Mouse (Mus musculus) MEL (cell line): Measurements from ENCODE around the gene Zer1. TPM values are rescaled to one million over a fixed set of nuclear protein-coding genes. Genes with fewer than 3 reads are reported as not detected.

ENCODE experiments used
- DNase-seq: peaks from one replicate; pipeline ENCODE4 v3.0.0; 2011; ENCODE audit warnings: low read depth, low spot score
- H3K27ac ChIP-seq: 2 replicates; pipeline ENCODE4 v1.5.1; 2012; ENCODE audit warnings: low read depth, mild to moderate bottlenecking, control low read depth, low read length, moderate library complexity; ENCODE audit not compliant: control insufficient read depth
- H3K27me3 ChIP-seq, 2 experiments: fragments of 150-350 bp in 1 of 2; sonication (generic) in 1 of 2; 2 replicates each; pipeline ENCODE4 v1.6.1; 2012; ENCODE audit warnings: low read length in 2 of 2, mild to moderate bottlenecking in 2 of 2, improper control_type of control experiment in 1 of 2, moderate library complexity in 1 of 2; ENCODE audit not compliant: insufficient read depth in 2 of 2, control insufficient read depth in 1 of 2
- H3K36me3 ChIP-seq, 2 experiments: 2 replicates each; pipeline ENCODE4 v1.6.1; 2012 to 2014; ENCODE audit warnings: low read length in 2 of 2, improper control_type of control experiment in 1 of 2, inconsistent platforms in 1 of 2, mild to moderate bottlenecking in 1 of 2; ENCODE audit not compliant: insufficient read depth in 2 of 2, control insufficient read depth in 1 of 2
- H3K4me1 ChIP-seq, 2 experiments: fragments of 150-350 bp in 1 of 2; sonication (generic) in 1 of 2; 2 replicates each; pipeline ENCODE4 v1.6.1; 2012; ENCODE audit warnings: low read length in 2 of 2, improper control_type of control experiment in 1 of 2, mild to moderate bottlenecking in 1 of 2; ENCODE audit not compliant: insufficient read depth in 2 of 2, control insufficient read depth in 1 of 2
- H3K4me3 ChIP-seq, 2 experiments: fragments of 150-350 bp in 1 of 2; sonication (generic) in 1 of 2; 2 replicates each; pipeline ENCODE4 v1.5.1; 2012; ENCODE audit warnings: low read depth in 2 of 2, low read length in 2 of 2, mild to moderate bottlenecking in 2 of 2, moderate library complexity in 2 of 2, control low read depth in 1 of 2, improper control_type of control experiment in 1 of 2; ENCODE audit not compliant: control insufficient read depth in 1 of 2, insufficient read depth in 1 of 2
- H3K79me2 ChIP-seq: 2 replicates; pipeline ENCODE4 v1.6.1; 2012; ENCODE audit warnings: mild to moderate bottlenecking, low read length, moderate library complexity; ENCODE audit not compliant: control insufficient read depth, poor library complexity, insufficient read depth
- H3K9ac ChIP-seq: 2 replicates; pipeline ENCODE4 v1.6.1; 2012; ENCODE audit warnings: low read depth, mild to moderate bottlenecking, control low read depth, low read length, moderate library complexity; ENCODE audit not compliant: control insufficient read depth, poor library complexity, severe bottlenecking
- H3K9me3 ChIP-seq: fragments of 150-350 bp; sonication (generic); replicated peaks from 2 replicates; pipeline ENCODE4 v1.6.1; 2012; ENCODE audit warnings: mild to moderate bottlenecking, low read length, improper control_type of control experiment, moderate library complexity; ENCODE audit not compliant: insufficient read depth
- E2F4 ChIP-seq: IDR thresholded peaks from 2 replicates; pipeline ENCODE4 v1.6.1; 2011; ENCODE audit warnings: low read depth, low read length, improper control_type of control experiment, borderline replicate concordance
- ETS1 ChIP-seq: IDR thresholded peaks from 2 replicates; pipeline ENCODE4 v1.6.1; 2012; ENCODE audit warnings: low read depth, mild to moderate bottlenecking, inconsistent platforms, low read length, improper control_type of control experiment, moderate library complexity
- JUND ChIP-seq: IDR thresholded peaks from 2 replicates; pipeline ENCODE4 v1.6.1; 2011; ENCODE audit warnings: low read depth, mild to moderate bottlenecking, improper control_type of control experiment, low read length
- MAZ ChIP-seq: IDR thresholded peaks from 2 replicates; pipeline ENCODE4 v1.6.1; 2012; ENCODE audit warnings: low read depth, mild to moderate bottlenecking, inconsistent platforms, low read length, improper control_type of control experiment
- MEF2A ChIP-seq: IDR thresholded peaks from 2 replicates; pipeline ENCODE4 v1.6.1; 2014; ENCODE audit warnings: low read depth, mild to moderate bottlenecking, inconsistent platforms, low read length, improper control_type of control experiment; ENCODE audit not compliant: poor library complexity, insufficient replicate concordance, severe bottlenecking; ENCODE audit errors: extremely low read depth
- NELFE ChIP-seq: IDR thresholded peaks from 2 replicates; pipeline ENCODE4 v1.6.1; 2011; ENCODE audit warnings: low read depth, low read length, improper control_type of control experiment
- NRF1 ChIP-seq: IDR thresholded peaks from 2 replicates; pipeline ENCODE4 v1.6.1; 2014; ENCODE audit warnings: low read depth, mild to moderate bottlenecking, inconsistent platforms, low read length, improper control_type of control experiment, moderate library complexity; ENCODE audit not compliant: poor library complexity, insufficient read depth, severe bottlenecking
- POLR2A ChIP-seq, 2 experiments: IDR thresholded peaks; 2 replicates each; pipeline ENCODE4 v1.6.1; 2011 to 2012; ENCODE audit warnings: low read length in 2 of 2, mild to moderate bottlenecking in 2 of 2, control low read depth in 1 of 2, improper control_type of control experiment in 1 of 2, low read depth in 1 of 2, moderate library complexity in 1 of 2; ENCODE audit not compliant: control insufficient read depth in 1 of 2, insufficient read depth in 1 of 2, poor library complexity in 1 of 2
- POLR2AphosphoS2 ChIP-seq: IDR thresholded peaks from 2 replicates; pipeline ENCODE4 v1.6.1; 2011; ENCODE audit warnings: low read length, improper control_type of control experiment
- RAD21 ChIP-seq: IDR thresholded peaks from 2 replicates; pipeline ENCODE4 v1.6.1; 2011; ENCODE audit warnings: mild to moderate bottlenecking, low read depth, low read length, improper control_type of control experiment
- RCOR1 ChIP-seq: IDR thresholded peaks from 2 replicates; pipeline ENCODE4 v1.6.1; 2012; ENCODE audit warnings: low read depth, mild to moderate bottlenecking, inconsistent platforms, low read length, improper control_type of control experiment
- SMC3 ChIP-seq: IDR thresholded peaks from 2 replicates; pipeline ENCODE4 v1.6.1; 2011; ENCODE audit warnings: low read depth, low read length, improper control_type of control experiment
- UBTF ChIP-seq: IDR thresholded peaks from 2 replicates; pipeline ENCODE4 v1.6.1; 2012; ENCODE audit warnings: low read depth, mild to moderate bottlenecking, inconsistent platforms, low read length, improper control_type of control experiment, moderate library complexity, borderline replicate concordance; ENCODE audit not compliant: insufficient read depth
- USF1 ChIP-seq: IDR thresholded peaks from 2 replicates; pipeline ENCODE4 v1.6.1; 2014; ENCODE audit warnings: low read depth, mild to moderate bottlenecking, inconsistent platforms, low read length, improper control_type of control experiment, moderate library complexity
- USF2 ChIP-seq, 2 experiments: IDR thresholded peaks; 2 replicates each; pipeline ENCODE4 v1.6.1; 2011 to 2012; ENCODE audit warnings: improper control_type of control experiment in 2 of 2, low read length in 2 of 2, borderline replicate concordance in 1 of 2, inconsistent platforms in 1 of 2, low read depth in 1 of 2, mild to moderate bottlenecking in 1 of 2; ENCODE audit not compliant: insufficient read depth in 1 of 2
- ZC3H11A ChIP-seq: IDR thresholded peaks from 2 replicates; pipeline ENCODE4 v1.6.1; 2012; ENCODE audit warnings: low read depth, mild to moderate bottlenecking, inconsistent platforms, low read length, improper control_type of control experiment
- ZMIZ1 ChIP-seq: IDR thresholded peaks from 2 replicates; pipeline ENCODE4 v1.6.1; 2012; ENCODE audit warnings: low read depth, mild to moderate bottlenecking, inconsistent platforms, low read length, improper control_type of control experiment, moderate library complexity
- ZNF384 ChIP-seq: IDR thresholded peaks from 2 replicates; pipeline ENCODE4 v1.6.1; 2012; ENCODE audit warnings: low read depth, mild to moderate bottlenecking, inconsistent platforms, low read length, improper control_type of control experiment
- polyA plus RNA-seq, 2 experiments: library from polyadenylated mRNA; stranded (reverse) in 1 of 2; unstranded in 1 of 2; fragments of >175 nt in 1 of 2; fragments of >200 nt in 1 of 2; gene quantifications; 2 replicates each; pipeline versions ENCODE4 v1.2.1 to v1.2.4; 2012; ENCODE audit warnings: low replicate concordance in 2 of 2, low read depth in 1 of 2; ENCODE audit not compliant: insufficient read length in 2 of 2, insufficient read depth in 1 of 2, missing spikeins in 1 of 2
- total RNA-seq: library from RNA; depleted of rRNA; stranded (reverse); fragments of 300-350 nt; gene quantifications from 2 replicates; pipeline ENCODE4 v1.2.3, GENCODE M21; 2012

The Zer1 gene
- total and polyA plus RNA-seq, 3 experiments: 3.9 to 14.0 TPM; not detected in 1

GRCm38 (mm10) chr2:30108260-30108659 is 16.1 kb downstream of the Zer1 start:
- Histone ChIP-seq H3K79me2 (no peaks in the 10 kb centered on the region), H3K27me3 (no peaks in the 10 kb centered on the region), H3K9me3 (no peaks in the 10 kb centered on the region), H3K36me3 (no peaks in the 10 kb centered on the region), H3K4me3 (no peak overlapping the region), H3K27ac (no peak overlapping the region), H3K9ac (no peak overlapping the region), H3K4me1 (no peaks in the 10 kb centered on the region; a peak in 1 of 4 replicates)
- TF ChIP-seq ZC3H11A (no peak), ZNF384 (no peak), USF1 (no peak), MAZ (no peak), ETS1 (no peak), POLR2A (IDR thresholded peaks at IDR 0.05; ENCODE audit: control insufficient read depth in 1 of 2, insufficient read depth in 1 of 2, low read depth in 1 of 2, low read length in 2 of 2, poor library complexity in 1 of 2) (no peak), USF2 (IDR thresholded peaks at IDR 0.05; ENCODE audit: borderline replicate concordance in 1 of 2, insufficient read depth in 1 of 2, low read depth in 1 of 2, low read length in 2 of 2) (no peak), RCOR1 (no peak), UBTF (no peak), POLR2AphosphoS2 (no peak), MEF2A (no peak), JUND (no peak), NELFE (no peak), ZMIZ1 (no peak), NRF1 (no peak), E2F4 (no peak), SMC3 (no peak)
- DNase-seq: no peak

GRCm38 (mm10) chr2:30107646-30108045 is 16.7 kb downstream of the Zer1 start:
- H3K9ac ChIP-seq: no peak overlapping the region
- TF ChIP-seq RAD21 (no peak), ZMIZ1 (no peak), POLR2AphosphoS2 (no peak), USF2 (IDR thresholded peaks at IDR 0.05; ENCODE audit: borderline replicate concordance in 1 of 2, insufficient read depth in 1 of 2, low read depth in 1 of 2, low read length in 2 of 2) (no peak)
- no peak for DNase-seq
- H3K9me3 ChIP-seq: no peaks in the 10 kb centered on the region
- H3K79me2 ChIP-seq: no peaks in the 10 kb centered on the region
- no peak overlapping the region for H3K27ac ChIP-seq
- no peaks in the 10 kb centered on the region for H3K4me1 ChIP-seq
- no peaks in the 10 kb centered on the region for H3K36me3 ChIP-seq
- H3K4me3 ChIP-seq: no peak overlapping the region
- H3K27me3 ChIP-seq: no peaks in the 10 kb centered on the region
